Mouse (Mus musculus): Measurements from ENCODE around the gene Ppp1r11.

Gene Ppp1r11

GRCm38 (mm10) chr17:36912031-36912430, 39.5 kb downstream of the Ppp1r11 start:
- no peak for DNase-seq

GRCm38 (mm10) chr17:36909802-36910201, 41.7 kb downstream of the Ppp1r11 start:
- no peak for DNase-seq

- DNase-seq = no peak
Observed at GRCm38 (mm10) chr17:36908235-36908634, 43.3 kb downstream of the Ppp1r11 start.

- no peak for DNase-seq
Observed at GRCm38 (mm10) chr17:36903651-36904050, 47.9 kb downstream of the Ppp1r11 start.

- no peak for DNase-seq
Observed at GRCm38 (mm10) chr17:36900691-36901090, 50.9 kb downstream of the Ppp1r11 start.

GRCm38 (mm10) chr17:36900001-36900400, 51.5 kb downstream of the Ppp1r11 start:
- no peak for DNase-seq

GRCm38 (mm10) chr17:36899376-36899775, 52.2 kb downstream of the Ppp1r11 start:
- DNase-seq = no peak
